Mouse (Mus musculus) hindbrain, postnatal 0 days (tissue): ENCODE measurements at regions not wholly inside any gene's neighbourhood (a gene's known extent, or its start where the extent isn't known, plus 50 kb on each side); places are given as distances from the start of the nearest gene placed in this dataset.

ENCODE experiments used
- ATAC-seq: fragments of 200-750 bp; cut with Nextera tagmentation; 2 replicates; pipeline ENCODE4 v1.8.0; 2017; ENCODE audit warnings: mild to moderate bottlenecking, moderate TSS enrichment, moderate library complexity
- DNase-seq: peaks from one replicate; pipeline ENCODE4 v3.0.0-alpha.2; 2015; ENCODE audit warnings: low spot score
- H3K27ac ChIP-seq: fragments of 300-500 bp; sonication (generic); 2 replicates; pipeline ENCODE4 v1.5.1; 2014; ENCODE audit warnings: mild to moderate bottlenecking
- H3K27me3 ChIP-seq: fragments of 300-500 bp; sonication (generic); 2 replicates; pipeline ENCODE4 v1.6.1; 2014; ENCODE audit warnings: low read length, mixed read lengths; ENCODE audit not compliant: insufficient read depth
- H3K36me3 ChIP-seq: fragments of 300-500 bp; sonication (generic); 2 replicates; pipeline ENCODE4 v1.6.1; 2014; ENCODE audit warnings: low read length, mixed read lengths; ENCODE audit not compliant: insufficient read depth
- H3K4me1 ChIP-seq: fragments of 300-500 bp; sonication (generic); 2 replicates; pipeline ENCODE4 v1.6.1; 2014; ENCODE audit warnings: antibody characterized with exemption, low read length, mixed read lengths; ENCODE audit not compliant: insufficient read depth
- H3K4me2 ChIP-seq: fragments of 300-500 bp; sonication (generic); 2 replicates; pipeline ENCODE4 v1.6.1; 2014; ENCODE audit warnings: low read depth, mild to moderate bottlenecking, low read length, moderate library complexity, mixed read lengths
- H3K4me3 ChIP-seq: fragments of 300-500 bp; sonication (generic); 2 replicates; pipeline ENCODE4 v1.5.1; 2014; ENCODE audit warnings: low read length
- H3K9ac ChIP-seq: fragments of 300-500 bp; sonication (generic); replicated peaks from 2 replicates; pipeline ENCODE4 v1.6.1; 2014; ENCODE audit warnings: mild to moderate bottlenecking, low read length, moderate library complexity, mixed read lengths
- H3K9me3 ChIP-seq: fragments of 300-500 bp; sonication (generic); 2 replicates; pipeline ENCODE4 v1.6.1; 2016; ENCODE audit warnings: low read length, mixed read lengths
- CTCF ChIP-seq: IDR thresholded peaks from 2 replicates; pipeline ENCODE4 v1.5.1; 2016; ENCODE audit warnings: antibody characterized with exemption, control low read depth, low read depth
- WGBS: fragments of 180-500 bp; shearing (Covaris S2); extraction: QIAGEN DNeasy Blood & Tissue Kit; methylation state at CpG from one replicate; pipeline ENCODE4 v1.1.7; 2014; 5-methylcytosine and 5-hydroxymethylcytosine counted together

- ATAC-seq: no peak
- H3K36me3 ChIP-seq: no peaks in the 10 kb centered on the region
- 85% methylated on average over 2 of the region's 2 CpGs for WGBS
Measured at GRCm38 (mm10) chr16:86776086-86776485, 577.9 kb upstream of the N6amt1 start.

GRCm38 (mm10) chr16:86772586-86772985 lies 581.4 kb upstream of the N6amt1 start:
- DNase-seq (no peak), ATAC-seq (no peak)
- H3K4me1 ChIP-seq: no peaks in the 10 kb centered on the region
- no peaks in the 10 kb centered on the region for H3K9me3 ChIP-seq
- H3K27me3 ChIP-seq: no peaks in the 10 kb centered on the region
- no peak overlapping the region for H3K4me2 ChIP-seq
- WGBS: 48% methylated on average over 1 of the region's 1 CpGs
- H3K27ac ChIP-seq: no peak overlapping the region
- H3K9ac ChIP-seq: no peak overlapping the region
- no peaks in the 10 kb centered on the region for H3K36me3 ChIP-seq
- H3K4me3 ChIP-seq: no peak overlapping the region
- TF ChIP-seq CTCF: no peak

More at GRCm38 (mm10) chr16:86776086-86776485, 577.9 kb upstream of the N6amt1 start:
- no peak overlapping the region for H3K4me3 ChIP-seq
- TF ChIP-seq CTCF: no peak
- no peaks in the 10 kb centered on the region for H3K27me3 ChIP-seq
- no peak overlapping the region for H3K4me2 ChIP-seq
- no peak overlapping the region for H3K27ac ChIP-seq
- DNase-seq: no peak
- no peaks in the 10 kb centered on the region for H3K9me3 ChIP-seq
- no peak overlapping the region for H3K9ac ChIP-seq
- H3K4me1 ChIP-seq: no peaks in the 10 kb centered on the region

- no peak for ATAC-seq
- no peak for DNase-seq
- Histone ChIP-seq H3K9ac (no peak overlapping the region), H3K4me3 (no peak overlapping the region), H3K27me3 (no peaks in the 10 kb centered on the region), H3K27ac (no peak overlapping the region), H3K9me3 (no peaks in the 10 kb centered on the region), H3K4me2 (no peak overlapping the region), H3K4me1 (no peaks in the 10 kb centered on the region), H3K36me3 (no peaks in the 10 kb centered on the region)
- no peak for TF ChIP-seq CTCF
- WGBS: 83% methylated on average over 3 of the region's 3 CpGs
Measured at GRCm38 (mm10) chr16:86768912-86769311, 585.1 kb upstream of the N6amt1 start.

GRCm38 (mm10) chr16:86768355-86768754 lies 585.6 kb upstream of the N6amt1 start:
- Histone ChIP-seq H3K4me2 (no peak overlapping the region), H3K4me1 (no peaks in the 10 kb centered on the region), H3K4me3 (no peak overlapping the region), H3K27me3 (no peaks in the 10 kb centered on the region), H3K9ac (no peak overlapping the region), H3K27ac (no peak overlapping the region), H3K9me3 (no peaks in the 10 kb centered on the region), H3K36me3 (no peaks in the 10 kb centered on the region)
- 84% methylated on average over 3 of the region's 3 CpGs for WGBS
- DNase-seq (no peak), ATAC-seq (no peak)
- no peak for TF ChIP-seq CTCF

- WGBS: 86% methylated on average over 8 of the region's 8 CpGs
Measured at GRCm38 (mm10) chr16:86765974-86766373, 588.0 kb upstream of the N6amt1 start.

GRCm38 (mm10) chr16:86741236-86741635 lies 612.7 kb upstream of the N6amt1 start:
- H3K9me3 ChIP-seq: no peaks in the 10 kb centered on the region
- H3K9ac ChIP-seq: no peak overlapping the region
- 65% methylated on average over 5 of the region's 5 CpGs for WGBS
- ATAC-seq (no peak), DNase-seq (no peak)
- no peak overlapping the region for H3K27ac ChIP-seq
- no peak overlapping the region for H3K4me3 ChIP-seq
- no peak for TF ChIP-seq CTCF
- no peaks in the 10 kb centered on the region for H3K4me1 ChIP-seq
- H3K36me3 ChIP-seq: no peaks in the 10 kb centered on the region
- no peaks in the 10 kb centered on the region for H3K27me3 ChIP-seq
- no peak overlapping the region for H3K4me2 ChIP-seq

More at GRCm38 (mm10) chr16:86765974-86766373, 588.0 kb upstream of the N6amt1 start:
- Histone ChIP-seq H3K27me3 (no peaks in the 10 kb centered on the region), H3K9ac (no peak overlapping the region), H3K4me3 (no peak overlapping the region), H3K36me3 (no peaks in the 10 kb centered on the region), H3K27ac (no peak overlapping the region), H3K9me3 (no peaks in the 10 kb centered on the region), H3K4me1 (no peaks in the 10 kb centered on the region), H3K4me2 (no peak overlapping the region)
- DNase-seq (no peak), ATAC-seq (no peak)
- TF ChIP-seq CTCF: no peak

GRCm38 (mm10) chr16:86718982-86719771 lies 634.8 kb upstream of the N6amt1 start:
- H3K9ac ChIP-seq: no peak overlapping the region
- TF ChIP-seq CTCF: no peak
- H3K36me3 ChIP-seq: no peaks in the 10 kb centered on the region
- DNase-seq: no peak
- H3K27me3 ChIP-seq: no peaks in the 10 kb centered on the region
- H3K4me3 ChIP-seq: no peak overlapping the region
- no peak for ATAC-seq
- 57% methylated on average over 5 of the region's 5 CpGs for WGBS
- H3K27ac ChIP-seq: no peak overlapping the region
- no peaks in the 10 kb centered on the region for H3K4me1 ChIP-seq
- no peak overlapping the region for H3K4me2 ChIP-seq
- no peaks in the 10 kb centered on the region for H3K9me3 ChIP-seq
